Mouse (Mus musculus): ENCODE results near the gene Trim2.

Gene Trim2

GRCm38 (mm10) chr3:84199516-84199915 lies 107.2 kb downstream of the Trim2 start:
- no peak for DNase-seq (ENCODE audit: extremely low spot score, low read depth, low spot score)

GRCm38 (mm10) chr3:84198229-84198628 lies 108.4 kb downstream of the Trim2 start:
- DNase-seq (ENCODE audit: extremely low spot score, low read depth, low spot score): no peak

- DNase-seq (ENCODE audit: extremely low spot score, low read depth, low spot score): no peak
Observed at GRCm38 (mm10) chr3:84193881-84194280, 112.8 kb downstream of the Trim2 start.

GRCm38 (mm10) chr3:84191141-84191881 lies 115.4 kb downstream of the Trim2 start:
- DNase-seq (ENCODE audit: extremely low spot score, low read depth, low spot score): no peak

- no peak for DNase-seq (ENCODE audit: extremely low spot score, low read depth, low spot score)
Observed at GRCm38 (mm10) chr3:84190513-84191061, 116.1 kb downstream of the Trim2 start.

GRCm38 (mm10) chr3:84189629-84190173 lies 117.0 kb downstream of the Trim2 start:
- DNase-seq (ENCODE audit: extremely low spot score, low read depth, low spot score): no peak

GRCm38 (mm10) chr3:84181717-84182116 lies 125.0 kb downstream of the Trim2 start:
- DNase-seq (ENCODE audit: extremely low spot score, low read depth, low spot score): no peak

GRCm38 (mm10) chr3:84181102-84181501 lies 125.6 kb downstream of the Trim2 start:
- DNase-seq (ENCODE audit: extremely low spot score, low read depth, low spot score): no peak

- DNase-seq (ENCODE audit: extremely low spot score, low read depth, low spot score): no peak
Observed at GRCm38 (mm10) chr3:84180304-84180703, 126.4 kb downstream of the Trim2 start.

GRCm38 (mm10) chr3:84177834-84178233 lies 128.8 kb downstream of the Trim2 start:
- DNase-seq (ENCODE audit: extremely low spot score, low read depth, low spot score): no peak

- DNase-seq (ENCODE audit: extremely low spot score, low read depth, low spot score): peak; percentile 42
Observed at GRCm38 (mm10) chr3:84175337-84176315, 131.1 kb downstream of the Trim2 start.

GRCm38 (mm10) chr3:84173581-84174154 lies 133.0 kb downstream of the Trim2 start, which contains the start of gene Gm6525:
Gene Gm6525 (plus strand): TSS chr3:84174104.
- DNase-seq (ENCODE audit: extremely low spot score, low read depth, low spot score): no peak

- DNase-seq (ENCODE audit: extremely low spot score, low read depth, low spot score): no peak
Observed at GRCm38 (mm10) chr3:84172406-84172805, 134.3 kb downstream of the Trim2 start.

- DNase-seq (ENCODE audit: extremely low spot score, low read depth, low spot score): no peak
Observed at GRCm38 (mm10) chr3:84169393-84170005, 137.2 kb downstream of the Trim2 start.

GRCm38 (mm10) chr3:84168943-84169342 lies 137.7 kb downstream of the Trim2 start:
- no peak for DNase-seq (ENCODE audit: extremely low spot score, low read depth, low spot score)

GRCm38 (mm10) chr3:84166073-84166472 lies 140.6 kb downstream of the Trim2 start:
- DNase-seq (ENCODE audit: extremely low spot score, low read depth, low spot score): no peak

- no peak for DNase-seq (ENCODE audit: extremely low spot score, low read depth, low spot score)
Observed at GRCm38 (mm10) chr3:84165391-84165790, 141.3 kb downstream of the Trim2 start.

- no peak for DNase-seq (ENCODE audit: extremely low spot score, low read depth, low spot score)
Observed at GRCm38 (mm10) chr3:84157559-84158350, 148.9 kb downstream of the Trim2 start.

- no peak for DNase-seq (ENCODE audit: extremely low spot score, low read depth, low spot score)
Observed at GRCm38 (mm10) chr3:84157011-84157410, 149.7 kb downstream of the Trim2 start.

GRCm38 (mm10) chr3:84156105-84156504 lies 150.6 kb downstream of the Trim2 start:
- no peak for DNase-seq (ENCODE audit: extremely low spot score, low read depth, low spot score)
